Mouse (Mus musculus): ENCODE data around the gene Hlf.

Gene Hlf

DNA sequence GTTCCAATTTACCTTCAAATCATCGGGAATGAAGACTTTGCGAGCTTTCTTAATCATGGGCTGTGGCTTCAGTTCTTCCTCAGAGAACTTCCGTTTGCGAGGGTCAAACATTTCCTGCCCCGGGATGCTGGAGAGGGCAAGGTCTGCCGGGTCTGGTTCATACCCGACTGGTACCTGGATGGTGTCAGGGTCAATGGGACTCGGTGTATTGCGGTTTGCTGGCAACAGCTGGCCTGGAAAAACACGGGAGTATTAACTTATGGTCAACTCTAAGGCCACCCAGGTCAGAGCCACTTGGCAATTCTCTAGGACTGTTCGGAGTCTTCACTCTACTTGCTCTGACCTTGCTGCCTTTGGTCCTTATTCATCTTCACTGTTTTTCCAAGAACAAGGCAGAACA is 44.9 kb downstream of the Hlf start:
- in situ Hi-C loops (cut with MboI; ENCODE audit: low sequenced_read_pairs): no loop called here

DNA sequence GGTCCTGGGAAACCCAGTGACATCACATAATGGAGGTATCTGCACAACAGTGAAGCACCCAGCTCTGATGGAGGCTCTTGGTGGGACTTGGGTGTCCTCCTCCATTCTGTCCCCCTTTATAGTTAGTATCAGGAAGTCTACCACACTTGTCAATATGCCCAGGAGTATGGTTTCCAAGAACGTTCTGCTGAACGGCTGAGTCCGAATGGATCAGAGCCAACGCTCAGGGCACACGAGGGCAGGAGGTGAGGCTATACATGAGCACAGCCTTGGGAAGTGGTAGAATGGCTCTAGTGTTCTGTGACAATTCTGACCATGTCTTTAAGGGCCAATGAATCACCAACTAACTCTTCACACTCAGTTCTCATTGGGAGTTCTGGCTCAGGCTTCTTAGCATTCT is 47.8 kb downstream of the Hlf start:
- in situ Hi-C loops (cut with MboI; ENCODE audit: low sequenced_read_pairs): no loop called here

DNA sequence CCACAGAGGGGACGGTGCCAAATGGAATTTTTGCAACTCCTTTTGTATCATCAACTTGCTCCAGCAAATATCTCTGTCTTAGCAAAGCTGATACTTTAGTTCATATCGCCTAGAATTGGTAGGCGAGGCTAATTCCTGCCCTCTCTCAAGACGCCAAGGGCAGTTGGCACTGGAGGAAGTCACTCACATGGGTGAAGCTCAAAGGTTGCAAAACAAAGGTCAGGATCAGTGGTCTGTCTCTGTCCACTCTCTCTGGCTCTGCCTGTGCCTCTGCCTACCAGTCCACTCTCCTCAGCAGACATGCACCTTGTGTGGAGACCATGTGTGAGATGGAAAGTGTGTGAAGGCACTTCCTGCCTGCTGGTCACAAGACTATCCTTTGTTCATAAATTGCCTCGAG is 48.4 kb downstream of the Hlf start:
- in situ Hi-C loops (cut with MboI; ENCODE audit: low sequenced_read_pairs): no loop called here

DNA sequence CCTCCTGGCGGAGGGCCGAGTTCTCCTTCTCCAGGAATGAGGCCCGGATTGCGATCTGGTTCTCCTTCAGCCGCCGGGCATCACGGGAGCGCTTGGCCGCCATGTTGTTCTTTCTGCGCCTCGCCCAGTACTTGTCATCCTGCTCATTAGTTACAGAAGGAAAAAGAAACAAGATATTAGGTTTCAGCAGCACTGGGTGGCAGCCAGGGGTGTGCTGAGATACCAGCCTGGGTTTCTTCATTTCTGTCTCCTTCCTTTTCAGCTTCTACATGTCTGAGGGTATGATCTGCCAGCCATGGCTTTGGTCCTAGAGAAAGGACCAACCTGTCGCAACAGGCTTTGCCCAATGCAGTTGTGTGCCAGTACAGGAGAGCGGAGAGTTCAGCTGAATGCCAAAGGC is 49.9 kb downstream of the Hlf start:
- in situ Hi-C loops (cut with MboI; ENCODE audit: low sequenced_read_pairs): no loop called here

DNA sequence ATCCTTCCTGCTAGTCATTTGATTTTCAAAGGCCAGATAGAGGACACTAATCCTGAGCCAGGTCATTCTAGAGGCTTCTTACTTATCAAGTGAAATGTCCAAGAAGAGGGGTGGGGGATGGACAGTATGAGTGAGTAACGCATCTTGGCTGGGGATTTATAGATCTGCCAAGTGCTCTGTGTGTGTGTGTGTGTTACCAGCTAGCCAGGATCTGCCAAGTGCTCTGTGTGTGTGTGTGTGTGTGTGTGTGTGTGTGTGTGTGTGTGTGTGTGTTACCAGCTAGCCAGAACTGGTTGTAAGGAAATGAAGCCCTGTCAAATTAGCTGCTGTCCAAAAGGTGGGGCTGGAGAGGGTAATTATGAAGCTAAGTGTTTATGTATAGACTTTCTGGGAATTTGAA is 55.9 kb downstream of the Hlf start:
- in situ Hi-C loops (cut with MboI; ENCODE audit: low sequenced_read_pairs): no loop called here

DNA sequence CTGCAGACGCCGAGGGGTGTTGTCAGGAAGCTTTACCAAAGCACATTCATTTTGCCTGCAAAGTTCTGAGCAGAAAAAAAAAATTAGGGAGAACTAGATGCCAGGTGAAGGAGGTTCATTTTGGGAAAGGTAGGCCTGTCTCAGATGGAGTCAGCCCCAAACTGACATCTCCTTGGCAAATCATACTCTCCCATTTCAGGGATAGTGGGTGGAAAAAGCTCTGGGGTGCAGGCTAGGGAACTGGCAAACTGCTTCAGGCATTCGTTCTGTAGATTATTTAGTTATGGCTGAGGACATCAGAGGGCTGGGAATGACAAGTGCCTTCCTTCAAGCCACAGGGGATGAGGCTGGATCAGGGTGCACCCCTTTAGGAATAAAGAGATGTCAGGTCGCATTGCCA is 58.0 kb downstream of the Hlf start:
- in situ Hi-C loops (cut with MboI; ENCODE audit: low sequenced_read_pairs): no loop called here

DNA sequence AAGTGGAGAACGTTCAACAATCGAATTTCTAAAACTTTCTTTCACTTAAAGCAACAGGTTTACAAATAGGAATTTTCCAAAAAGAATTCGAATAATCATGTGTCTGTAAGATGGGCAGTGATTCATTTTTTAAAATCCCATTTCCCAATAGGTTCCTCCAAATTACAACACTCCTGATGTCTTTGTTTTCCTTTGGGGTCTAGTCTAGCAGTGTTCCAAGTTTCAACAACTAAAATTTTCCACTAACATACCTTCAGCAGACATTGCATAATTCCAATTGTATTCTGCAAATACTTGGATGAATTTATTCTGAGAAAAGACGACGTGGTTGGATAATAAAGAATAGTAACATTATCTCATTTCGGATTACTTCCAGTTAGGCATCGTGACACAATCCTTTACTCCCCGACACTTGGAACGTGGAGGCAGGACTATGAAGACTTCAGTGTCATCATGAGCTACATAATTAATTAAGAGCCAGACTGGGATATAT is 60.4 kb downstream of the Hlf start:
- in situ Hi-C loops (cut with MboI; ENCODE audit: low sequenced_read_pairs): no loop called here

DNA sequence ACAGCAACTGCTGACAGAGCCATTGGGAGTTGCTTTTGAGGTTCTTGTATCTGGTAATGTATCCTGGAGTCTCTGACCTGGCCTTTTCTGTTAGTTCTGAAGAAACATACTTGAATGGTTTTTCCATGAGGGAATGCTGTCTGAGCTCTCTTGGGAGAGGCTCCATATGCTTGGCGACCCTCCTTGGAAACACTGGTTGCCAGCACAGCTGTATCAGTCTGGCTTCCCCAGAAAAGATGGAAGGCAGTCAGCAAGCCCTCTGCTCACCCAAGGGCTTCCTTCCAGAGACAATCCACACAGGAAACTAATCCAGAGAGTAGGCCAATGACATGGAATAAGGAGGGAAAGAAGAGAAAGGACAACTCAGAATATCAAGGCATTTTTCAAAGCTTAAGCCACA is 63.9 kb downstream of the Hlf start:
- in situ Hi-C loops (cut with MboI; ENCODE audit: low sequenced_read_pairs): no loop called here

DNA sequence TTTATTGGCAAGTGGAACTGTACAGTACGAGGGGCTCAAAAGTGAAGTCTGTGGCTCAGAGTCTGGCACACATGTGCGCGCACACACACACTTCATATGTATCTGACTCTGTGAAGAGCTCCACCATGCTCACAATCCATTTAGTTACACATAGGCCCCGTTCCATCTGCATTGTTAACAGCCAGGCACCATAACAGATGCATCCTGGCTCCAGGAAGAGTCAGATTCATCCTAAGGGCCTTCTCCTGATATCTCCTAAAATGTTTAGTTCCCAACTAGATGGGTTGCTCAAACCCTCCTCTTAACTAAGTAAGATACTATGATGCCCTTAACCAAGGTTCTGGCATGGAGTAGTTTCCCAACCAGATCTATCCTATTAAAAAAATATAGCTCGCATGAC is 64.5 kb downstream of the Hlf start:
- in situ Hi-C loops (cut with MboI; ENCODE audit: low sequenced_read_pairs): no loop called here

DNA sequence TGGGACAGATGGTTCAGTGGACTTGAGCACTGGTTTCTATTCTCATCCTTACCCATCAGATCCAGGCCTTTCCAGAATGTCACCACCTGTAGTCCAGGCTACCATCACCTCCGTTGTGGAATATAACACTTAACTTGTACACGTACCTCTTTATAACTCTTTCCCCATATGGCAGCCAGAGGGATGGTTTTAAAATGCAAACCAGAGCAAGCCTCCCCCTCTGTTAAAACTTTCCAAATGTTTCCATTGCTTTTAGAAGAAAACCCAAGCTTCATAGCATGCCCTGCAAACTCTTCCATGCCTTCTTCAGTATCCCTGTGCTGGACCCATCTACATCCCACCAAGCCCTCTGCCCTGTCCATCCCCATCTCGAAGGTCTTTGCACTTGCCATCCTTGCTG is 66.1 kb downstream of the Hlf start:
- in situ Hi-C loops (cut with MboI; ENCODE audit: low sequenced_read_pairs): no loop called here

DNA sequence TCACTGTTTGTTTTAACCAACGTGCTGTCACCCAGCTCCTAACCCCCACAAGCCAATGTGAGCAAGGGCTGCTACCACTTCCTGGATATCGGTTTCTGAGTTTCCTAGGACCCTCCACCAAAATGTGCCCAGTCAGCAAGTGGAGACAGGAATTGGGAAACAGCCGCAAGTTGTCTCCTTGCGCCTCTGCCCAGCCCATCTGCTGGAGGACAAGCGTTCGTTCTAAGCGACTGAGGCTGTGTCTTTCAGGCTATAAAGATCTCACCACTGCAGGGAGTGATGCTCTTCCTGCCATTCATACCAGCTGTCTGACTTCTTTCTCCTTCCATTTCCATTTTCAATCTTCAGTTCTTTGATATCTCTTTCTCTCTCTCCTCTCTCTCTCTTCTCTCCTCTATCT is 69.8 kb downstream of the Hlf start:
- in situ Hi-C loops (cut with MboI; ENCODE audit: low sequenced_read_pairs): no loop called here

DNA sequence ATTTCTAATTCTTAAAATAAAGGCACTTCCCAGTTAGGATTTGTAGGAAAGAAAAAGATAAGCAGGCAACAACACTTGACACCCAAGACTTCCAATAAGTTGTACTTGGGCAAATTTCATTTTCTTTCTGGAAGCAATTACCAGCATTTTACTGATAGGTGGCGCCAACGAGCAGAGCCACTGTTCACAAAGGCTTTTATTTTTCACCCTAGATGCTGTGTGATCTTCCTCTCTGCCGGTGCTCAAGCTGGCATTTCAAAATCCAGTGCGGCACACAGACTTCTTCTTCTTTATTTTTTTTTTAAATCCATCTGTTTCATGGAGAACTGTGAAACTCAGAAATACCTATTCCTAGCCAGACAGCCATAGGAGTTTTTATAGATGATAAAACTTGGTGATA is 73.2 kb downstream of the Hlf start:
- in situ Hi-C loops (cut with MboI; ENCODE audit: low sequenced_read_pairs): no loop called here

DNA sequence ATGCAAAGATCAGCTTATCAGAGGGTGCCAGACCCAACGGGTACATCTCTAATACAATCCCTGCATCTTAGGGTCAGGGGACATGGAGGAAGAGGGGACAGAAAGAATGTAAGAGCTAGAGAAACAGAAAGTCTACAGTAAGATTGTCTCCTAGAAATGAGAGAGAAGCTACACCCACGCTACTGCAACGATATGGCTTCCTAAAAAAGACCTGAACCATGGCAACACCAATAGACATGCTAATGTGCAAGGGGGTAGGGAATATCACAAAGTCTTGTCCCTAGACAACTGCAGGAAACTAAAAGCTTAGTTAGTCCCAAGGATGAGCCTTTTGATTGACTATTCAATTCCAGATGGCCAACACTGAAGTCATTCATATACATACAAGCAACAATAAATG is 76.1 kb downstream of the Hlf start:
- in situ Hi-C loops (cut with MboI; ENCODE audit: low sequenced_read_pairs): no loop called here

DNA sequence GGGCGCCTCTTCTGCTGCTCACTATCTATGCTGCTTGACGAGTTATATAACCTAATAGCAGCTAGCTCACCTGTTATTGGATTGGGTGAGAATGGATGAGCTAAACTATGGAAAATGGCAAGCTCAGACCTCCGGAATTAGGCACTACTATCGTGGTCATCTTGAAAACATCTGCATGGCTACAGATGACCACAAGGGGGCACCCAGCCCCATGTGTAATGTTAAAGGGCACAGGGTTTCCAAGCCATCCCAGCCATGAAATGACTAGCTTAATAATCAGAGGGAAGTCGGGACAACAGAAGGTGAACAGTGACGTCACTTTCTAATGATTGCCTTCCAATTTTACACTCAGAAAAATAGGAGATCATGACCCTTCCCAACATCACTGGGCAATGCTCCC is 83.7 kb downstream of the Hlf start:
- in situ Hi-C loops (cut with MboI; ENCODE audit: low sequenced_read_pairs): loop anchor here (5.0 kb wide), 1 partner anchor 310 kb away; no protein-coding TSS in a partner anchor

DNA sequence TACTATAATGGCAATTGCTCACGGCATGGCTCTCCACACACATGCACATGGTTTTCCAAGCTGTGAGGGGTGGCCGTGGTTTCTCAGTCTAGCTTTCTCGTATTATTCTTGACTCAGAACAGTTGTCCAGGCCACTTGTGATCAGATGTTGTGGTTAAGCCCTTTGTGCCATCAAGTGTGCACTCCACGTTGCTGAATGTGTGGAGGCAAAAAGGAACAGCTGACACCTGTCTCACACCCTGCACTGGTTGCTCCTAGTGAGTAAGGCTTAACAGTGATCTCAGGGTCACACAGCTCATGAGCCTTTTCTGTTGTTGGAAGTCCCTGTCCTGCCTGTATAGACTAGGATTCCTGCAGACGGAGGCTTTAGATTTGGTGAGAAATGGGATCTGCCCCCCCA is 84.6 kb downstream of the Hlf start:
- in situ Hi-C loops (cut with MboI; ENCODE audit: low sequenced_read_pairs): loop anchor here (5.0 kb wide), 1 partner anchor 311 kb away; no protein-coding TSS in a partner anchor

DNA sequence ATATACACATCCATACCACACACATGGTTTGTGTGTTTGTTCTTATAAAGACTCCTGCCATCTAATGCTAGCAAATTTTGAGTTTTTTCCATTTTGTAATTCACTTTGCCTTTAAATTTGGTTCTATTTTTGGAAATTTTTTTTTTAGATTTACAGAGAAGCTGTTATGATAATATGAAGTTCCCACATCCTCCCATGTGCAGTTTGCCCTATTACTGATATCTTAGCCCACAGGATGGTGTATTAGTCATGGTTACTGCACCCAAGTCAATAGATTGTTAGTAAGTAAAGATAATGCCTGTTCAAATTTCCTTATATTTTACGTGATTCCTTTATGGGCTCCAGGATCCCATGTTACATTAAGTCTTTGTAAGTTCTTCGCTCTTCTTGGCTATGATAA is 96.1 kb downstream of the Hlf start:
- in situ Hi-C loops (cut with MboI; ENCODE audit: low sequenced_read_pairs): no loop called here

DNA sequence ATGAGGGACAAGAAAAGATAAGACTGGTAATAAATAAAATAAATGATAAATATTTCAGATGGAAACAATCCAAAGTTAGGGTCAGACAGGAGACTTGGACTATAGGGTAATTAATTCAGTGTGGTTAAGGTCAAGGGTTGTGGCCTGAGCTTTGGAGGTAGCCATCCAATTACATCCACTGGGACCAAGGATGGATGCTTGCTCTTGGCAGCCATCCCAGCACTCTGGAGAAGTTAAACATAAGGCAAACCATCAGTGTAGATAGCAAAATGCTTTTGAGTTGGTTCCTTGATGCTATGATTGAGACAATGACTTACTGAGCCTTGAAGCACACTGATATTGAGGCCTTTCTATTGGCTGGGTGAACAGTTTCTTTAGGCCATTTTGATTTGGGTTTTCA is 97.9 kb downstream of the Hlf start:
- in situ Hi-C loops (cut with MboI; ENCODE audit: low sequenced_read_pairs): no loop called here

DNA sequence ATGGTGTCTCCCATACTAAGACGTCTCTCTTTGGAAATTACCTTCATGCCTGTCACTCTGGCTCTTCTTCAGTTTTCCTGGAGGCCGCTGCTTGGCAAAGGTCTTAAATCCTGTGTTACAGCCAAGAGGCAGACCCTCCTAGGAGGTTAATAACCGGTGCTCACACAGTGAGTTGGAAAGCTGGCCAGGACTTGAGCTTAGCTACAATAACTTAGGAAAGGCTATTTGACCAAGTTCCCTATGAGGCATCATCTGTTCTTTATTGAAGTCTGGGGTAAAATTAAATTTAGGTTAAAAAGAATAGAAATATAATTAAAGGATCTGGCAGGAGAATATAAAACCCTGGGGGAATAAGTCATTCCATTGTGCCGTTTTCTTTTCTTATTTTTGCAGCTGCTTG is 99.5 kb downstream of the Hlf start:
- in situ Hi-C loops (cut with MboI; ENCODE audit: low sequenced_read_pairs): no loop called here

DNA sequence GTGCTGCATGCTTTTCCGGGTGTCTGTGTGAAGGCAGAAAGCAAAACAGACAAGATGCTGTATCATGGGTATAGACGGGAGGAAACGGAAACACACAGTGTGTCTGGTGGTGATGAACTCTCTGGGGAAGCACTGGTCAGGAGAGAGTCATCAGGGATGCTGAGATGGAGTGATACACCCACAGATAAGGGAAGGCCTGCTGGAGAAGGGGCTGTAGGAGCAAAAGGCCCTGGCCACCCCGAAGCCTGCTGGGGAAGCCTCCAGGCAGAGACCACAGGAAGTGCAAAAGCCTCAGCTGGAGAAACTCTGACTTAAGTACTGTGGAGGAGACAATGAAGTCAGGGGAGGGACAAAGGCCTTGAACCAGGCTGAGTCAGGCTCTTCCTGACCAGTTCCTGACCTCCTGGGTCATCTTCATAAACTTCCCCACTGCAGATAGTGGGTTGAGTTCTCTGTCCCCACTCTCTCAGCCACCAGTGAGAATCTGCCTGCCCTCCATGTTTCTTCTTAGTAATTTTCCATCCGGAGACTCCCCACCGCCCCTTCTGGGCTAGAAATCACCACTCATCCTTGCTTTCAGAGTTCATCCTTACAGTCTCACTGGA is 104.0 kb downstream of the Hlf start:
- in situ Hi-C loops (cut with MboI; ENCODE audit: low sequenced_read_pairs): no loop called here
